12 mouse cellular contexts compared by ENCODE assay signal in genomic region chr10:69744181-69744580, GRCm38 (mm10).
DNase-seq lines count a peak whose midpoint lies in the region; ATAC-seq and TF ChIP-seq lines count a peak whose summit lies in the region.
"Had no signal": no experiment of that assay in that cellular context is flagged by ENCODE, and none has a peak within 500 bp of the region (broad histone marks: within the 10 kb centered on the region; RNA-seq: fewer than 3 reads in every experiment).

No protein-coding gene starts in this region.

- H3K4me2 ChIP-seq in limb, embryonic 15.5 days = no peak overlapping the region
- H3K4me2 ChIP-seq: embryonic facial prominence, embryonic 12.5 days; liver, embryonic 13.5 days had no signal

- no peaks in the 10 kb centered on the region for H3K27me3 ChIP-seq in heart, adult 2 months (ENCODE audit: control insufficient read depth, insufficient read depth, low read length)
- H3K27me3 ChIP-seq in hindbrain, embryonic 10.5 days (ENCODE audit: insufficient read depth, poor library complexity, severe bottlenecking) = no peaks in the 10 kb centered on the region
- H3K27me3 ChIP-seq in limb, embryonic 15.5 days = no peaks in the 10 kb centered on the region
- H3K27me3 ChIP-seq: embryonic facial prominence, embryonic 12.5 days; liver, embryonic 13.5 days had no signal

- peak; percentile 66 for DNase-seq in heart, adult 11 months
- DNase-seq in heart, adult 2 months = no peak
- DNase-seq in brain, embryonic 14.5 days (ENCODE audit: low read depth) = peak; percentile 87
- no peak for DNase-seq in hindbrain, embryonic 10.5 days (ENCODE audit: low spot score)
- no peak for DNase-seq in kidney, postnatal 10 days
- no peak for DNase-seq in kidney, postnatal 25 days
- no peak for DNase-seq in thymus, postnatal 14 days
- DNase-seq: adrenal gland, postnatal 14 days; liver, embryonic 13.5 days had no signal

- no peaks in the 10 kb centered on the region for H3K36me3 ChIP-seq in heart, adult 2 months (ENCODE audit: control insufficient read depth, insufficient read depth, low read length)
- no peaks in the 10 kb centered on the region for H3K36me3 ChIP-seq in hindbrain, embryonic 10.5 days
- H3K36me3 ChIP-seq in limb, embryonic 15.5 days = no peaks in the 10 kb centered on the region
- H3K36me3 ChIP-seq: embryonic facial prominence, embryonic 12.5 days; liver, embryonic 13.5 days had no signal

- ATAC-seq in limb, embryonic 15.5 days (ENCODE audit: insufficient number of reproducible peaks, low FRiP score, low TSS enrichment, low read depth) = no peak

- H3K9ac ChIP-seq in heart, adult 2 months (ENCODE audit: low read depth, low read length) = no peak overlapping the region
- no peak overlapping the region for H3K9ac ChIP-seq in limb, embryonic 15.5 days
- H3K9ac ChIP-seq: embryonic facial prominence, embryonic 12.5 days; liver, embryonic 13.5 days had no signal

- TF ChIP-seq EP300 in heart, adult 2 months (IDR thresholded peaks at IDR 0.05; ENCODE audit: insufficient read depth, low read depth, low read length) = no peak

- H3K27ac ChIP-seq in heart, adult 2 months = no peak overlapping the region
- H3K27ac ChIP-seq in hindbrain, embryonic 10.5 days = peak overlapping the region; percentile 50; the same call in 1 of the 2 replicates
- peak overlapping the region; percentile 43; the same call in 1 of the 2 replicates for H3K27ac ChIP-seq in limb, embryonic 15.5 days
- H3K27ac ChIP-seq: embryonic facial prominence, embryonic 12.5 days; kidney, postnatal 0 days; liver, embryonic 13.5 days had no signal

- no peak for TF ChIP-seq CTCF in heart, adult 2 months (IDR thresholded peaks at IDR 0.05)
- TF ChIP-seq CTCF in brain, embryonic 14.5 days (IDR thresholded peaks at IDR 0.05; ENCODE audit: borderline replicate concordance, extremely low read depth, insufficient read depth, insufficient read length) = no peak

- H3K9me3 ChIP-seq in hindbrain, embryonic 10.5 days = no peaks in the 10 kb centered on the region
- H3K9me3 ChIP-seq in limb, embryonic 15.5 days = no peaks in the 10 kb centered on the region
- H3K9me3 ChIP-seq: embryonic facial prominence, embryonic 12.5 days; liver, embryonic 13.5 days had no signal

- TF ChIP-seq POLR2A in heart, adult 2 months (IDR thresholded peaks at IDR 0.05; ENCODE audit: insufficient read depth, low read depth, low read length) = no peak
- no peak for TF ChIP-seq POLR2A in brain, embryonic 14.5 days (IDR thresholded peaks at IDR 0.05; ENCODE audit: borderline replicate concordance, extremely low read depth, insufficient read depth, insufficient read length, poor library complexity, severe bottlenecking)

- WGBS in heart, adult 2 months = 63% methylated on average over 8 of the region's 8 CpGs
- 57% methylated on average over 8 of the region's 8 CpGs for WGBS in hindbrain, embryonic 10.5 days
- 41% methylated on average over 8 of the region's 8 CpGs for WGBS in limb, embryonic 15.5 days

- H3K4me3 ChIP-seq in heart, adult 2 months = no peak overlapping the region
- no peak overlapping the region for H3K4me3 ChIP-seq in hindbrain, embryonic 10.5 days
- H3K4me3 ChIP-seq in limb, embryonic 15.5 days = no peak overlapping the region
- H3K4me3 ChIP-seq: embryonic facial prominence, embryonic 12.5 days; liver, embryonic 13.5 days had no signal

- no peaks in the 10 kb centered on the region for H3K79me2 ChIP-seq in heart, adult 2 months (replicated peaks; ENCODE audit: control insufficient read depth, insufficient read depth, low read length)

- peaks cover 6% of the 10 kb centered on the region; the same call in 1 of the 2 replicates for H3K4me1 ChIP-seq in heart, adult 2 months (ENCODE audit: control insufficient read depth, insufficient read depth, low read length)
- peaks cover 32% of the 10 kb centered on the region for H3K4me1 ChIP-seq in hindbrain, embryonic 10.5 days (replicated peaks)
- H3K4me1 ChIP-seq in limb, embryonic 15.5 days = peaks cover 23% of the 10 kb centered on the region
- H3K4me1 ChIP-seq: liver, embryonic 13.5 days had no signal

- intact Hi-C loops in heart, adult 2 months (cut with DNase I) = no loop called here

Comparison
In these comparisons a context has a peak if more than half of its experiments do, and no peak if none do; other contexts are left out.
1. DNase-seq: peak in heart, adult 11 months (single experiment) and brain, embryonic 14.5 days (single experiment); none in heart, adult 2 months (0 of 2), hindbrain, embryonic 10.5 days (single experiment), kidney, postnatal 10 days (single experiment), kidney, postnatal 25 days (0 of 2) and thymus, postnatal 14 days (single experiment).